Mouse (Mus musculus): ENCODE results near the gene Mepce. TPM values are rescaled to one million over a fixed set of nuclear protein-coding genes. Genes with fewer than 3 reads are reported as not detected.

Mepce gene
- total and polyA plus RNA-seq, 3 experiments: 32.7 to 43.7 (median 37.3) TPM

- peaks cover 55 to 79% of the 10 kb centered on the region in 2 experiments for H3K36me3 ChIP-seq (replicated peaks in 1 of 2; ENCODE audit: control insufficient read depth in 1 of 2, insufficient read depth in 1 of 2, low read length in 1 of 2)
- no peak overlapping the region for H3K27ac ChIP-seq (ENCODE audit: insufficient read depth, low read depth)
- dilution Hi-C loops (cut with MboI; ENCODE audit: extremely low pct_ligation_motif_present, extremely low pct_unique_long_range_greater_than_20kb, low sequenced_read_pairs) (no loop called here), in situ Hi-C loops (cut with MboI; ENCODE audit: low pct_ligation_motif_present, low pct_unique_long_range_greater_than_20kb, low sequenced_read_pairs) (loop anchor here (25.0 kb wide), 1 partner anchor 246 kb away; the partner anchor contains the start of genes Gigyf1 and Pop7)
- no peak overlapping the region for H3K4me2 ChIP-seq (ENCODE audit: insufficient read depth, low read depth, poor library complexity, severe bottlenecking)
- no peak overlapping the region for H3K9ac ChIP-seq (ENCODE audit: insufficient read depth, low read depth)
- H3K4me3 ChIP-seq (replicated peaks in 1 of 3; ENCODE audit: low read depth in 2 of 3, low read length in 2 of 3, poor library complexity in 1 of 3): no peak overlapping the region
- peaks cover 3 to 29% of the 10 kb centered on the region in 2 experiments; a peak in 3 of 4 replicates for H3K4me1 ChIP-seq (ENCODE audit: control insufficient read depth in 1 of 2, insufficient read depth in 2 of 2)
- no peak for DNase-seq (ENCODE audit: extremely low read depth)
- H3K79me2 ChIP-seq (replicated peaks; ENCODE audit: control insufficient read depth, extremely low read depth, insufficient read depth, poor library complexity, severe bottlenecking): 0 out of 2 replicates have a peak, but pooled peaks cover 1% of the 10 kb centered on the region
- no peak for TF ChIP-seq GABPA (IDR thresholded peaks at IDR 0.05; ENCODE audit: insufficient replicate concordance, low read depth, low read length)
- TF ChIP-seq USF1 (IDR thresholded peaks at IDR 0.05; ENCODE audit: low read depth, low read length): no peak
- no peak for TF ChIP-seq MAFK (IDR thresholded peaks at IDR 0.05; ENCODE audit: insufficient replicate concordance, low read length)
- TF ChIP-seq UBTF (IDR thresholded peaks at IDR 0.05; ENCODE audit: low read depth, low read length): no peak
- no peak for TF ChIP-seq RCOR1 (conservative IDR thresholded peaks at IDR 0.05; ENCODE audit: low read depth, low read length)
- TF ChIP-seq NRF1 (IDR thresholded peaks at IDR 0.05; ENCODE audit: low read depth, low read length): no peak
- no peak for TF ChIP-seq JUN (IDR thresholded peaks at IDR 0.05; ENCODE audit: insufficient read depth, low read depth, low read length)
- no peak for TF ChIP-seq MEF2A (IDR thresholded peaks at IDR 0.05; ENCODE audit: borderline replicate concordance, low read depth, low read length)
- TF ChIP-seq MYC (IDR thresholded peaks at IDR 0.05; ENCODE audit: low read depth, low read length): no peak
- TF ChIP-seq HCFC1 (IDR thresholded peaks at IDR 0.05; ENCODE audit: low read depth, low read length): no peak
- no peak for TF ChIP-seq RAD21 (IDR thresholded peaks at IDR 0.05; ENCODE audit: low read depth, low read length)
- no peak for TF ChIP-seq EP300 (IDR thresholded peaks at IDR 0.05; ENCODE audit: low read length)
- no peak for TF ChIP-seq TBP (conservative IDR thresholded peaks at IDR 0.05; ENCODE audit: low read depth, low read length)
- no peak for TF ChIP-seq JUND (conservative IDR thresholded peaks at IDR 0.05; ENCODE audit: low read depth, low read length)
- no peaks in the 10 kb centered on the region for H3K9me3 ChIP-seq (replicated peaks; ENCODE audit: low read length)
- H3K27me3 ChIP-seq (replicated peaks): no peaks in the 10 kb centered on the region
Measured at GRCm38 (mm10) chr5:137757887-137758286, 29.6 kb downstream of the Mepce start.

DNA sequence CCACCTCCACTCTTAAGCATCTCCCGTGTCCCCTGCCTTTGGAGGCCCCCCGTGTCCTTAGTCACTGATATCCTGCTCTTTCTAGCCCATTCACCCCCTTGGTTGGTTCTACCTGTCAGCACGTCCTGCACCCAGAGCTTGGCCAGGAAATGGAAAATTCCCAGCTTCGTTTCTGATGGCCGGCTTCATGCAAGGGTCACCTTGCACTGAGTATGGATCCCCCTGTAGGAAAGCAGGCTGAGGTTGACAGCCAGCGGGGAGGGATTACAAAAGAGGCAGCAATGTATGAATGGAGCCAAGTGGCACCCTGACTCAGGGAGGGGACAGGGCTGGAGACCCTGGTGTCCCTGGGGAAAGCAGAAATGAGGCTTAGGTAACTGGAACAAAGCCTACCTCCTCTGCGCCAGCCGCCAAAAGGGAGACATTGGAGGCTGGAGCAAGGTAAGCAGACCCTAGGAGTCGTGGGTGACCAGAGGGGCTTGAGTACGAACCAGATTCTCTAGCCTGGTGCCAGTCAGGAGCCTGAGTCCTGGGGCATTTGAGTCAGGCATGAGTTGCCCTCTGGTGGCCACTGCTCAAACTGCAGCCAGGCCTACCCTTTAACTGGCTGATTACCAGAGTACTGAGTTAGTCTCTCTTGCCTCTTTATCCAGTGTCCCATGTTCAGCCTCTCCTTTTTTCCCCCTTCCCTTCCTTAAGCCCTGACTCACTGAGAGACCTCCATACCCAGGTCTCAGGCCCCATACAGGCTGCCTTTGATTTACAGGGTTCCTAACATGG is 30.4 kb downstream of the Mepce start:
- peak; percentile 80 for DNase-seq (ENCODE audit: extremely low read depth)
- no peak overlapping the region for H3K4me3 ChIP-seq (replicated peaks in 1 of 3; ENCODE audit: low read depth in 2 of 3, low read length in 2 of 3, poor library complexity in 1 of 3)
- H3K4me1 ChIP-seq (ENCODE audit: control insufficient read depth in 1 of 2, insufficient read depth in 2 of 2): peaks cover 3 to 29% of the 10 kb centered on the region in 2 experiments; a peak in 3 of 4 replicates
- dilution Hi-C loops (cut with MboI; ENCODE audit: extremely low pct_ligation_motif_present, extremely low pct_unique_long_range_greater_than_20kb, low sequenced_read_pairs): no loop called here
- in situ Hi-C loops (cut with MboI; ENCODE audit: low pct_ligation_motif_present, low pct_unique_long_range_greater_than_20kb, low sequenced_read_pairs): loop anchor here (25.0 kb wide), 1 partner anchor 245 kb away; the partner anchor contains the start of genes Gigyf1 and Pop7
- H3K27ac ChIP-seq (ENCODE audit: insufficient read depth, low read depth): no peak overlapping the region
- TF ChIP-seq RAD21 (IDR thresholded peaks at IDR 0.05; ENCODE audit: low read depth, low read length) (peak; percentile 97), POLR2AphosphoS2 (IDR thresholded peaks at IDR 0.05; ENCODE audit: low read depth, low read length) (no peak), CTCF (conservative IDR thresholded peaks at IDR 0.05 in 1 of 2, IDR thresholded peaks at IDR 0.05 in 1 of 2; ENCODE audit: low read depth in 2 of 2, low read length in 2 of 2) (peak; percentile 95 to 96), BHLHE40 (IDR thresholded peaks at IDR 0.05; ENCODE audit: low read depth, low read length) (peak; percentile 16; the same call in 1 of the 2 replicates), MEF2A (IDR thresholded peaks at IDR 0.05; ENCODE audit: borderline replicate concordance, low read depth, low read length) (0 out of 2 replicates have a peak, but pooled peaks have one; percentile 13), NRF1 (IDR thresholded peaks at IDR 0.05; ENCODE audit: low read depth, low read length) (no peak), MAZ (IDR thresholded peaks at IDR 0.05; ENCODE audit: low read depth, low read length) (0 out of 2 replicates have a peak, but pooled peaks have one; percentile 44), SMC3 (IDR thresholded peaks at IDR 0.05; ENCODE audit: low read depth, low read length) (peak; percentile 93), ZMIZ1 (IDR thresholded peaks at IDR 0.05; ENCODE audit: low read depth, low read length) (no peak), ZC3H11A (IDR thresholded peaks at IDR 0.05; ENCODE audit: low read depth, low read length) (peak; percentile 70)
- H3K79me2 ChIP-seq (replicated peaks; ENCODE audit: control insufficient read depth, extremely low read depth, insufficient read depth, poor library complexity, severe bottlenecking): 0 out of 2 replicates have a peak, but pooled peaks cover 1% of the 10 kb centered on the region
- no peak overlapping the region for H3K4me2 ChIP-seq (ENCODE audit: insufficient read depth, low read depth, poor library complexity, severe bottlenecking)
- peaks cover 62 to 83% of the 10 kb centered on the region in 2 experiments for H3K36me3 ChIP-seq (replicated peaks in 1 of 2; ENCODE audit: control insufficient read depth in 1 of 2, insufficient read depth in 1 of 2, low read length in 1 of 2)
- H3K27me3 ChIP-seq (replicated peaks): no peaks in the 10 kb centered on the region
- no peak overlapping the region for H3K9ac ChIP-seq (ENCODE audit: insufficient read depth, low read depth)
- H3K9me3 ChIP-seq (replicated peaks; ENCODE audit: low read length): no peaks in the 10 kb centered on the region

Measured in CH12.LX (cell line).